Mouse (Mus musculus) mouse trophoblast stem cell (cell line): ENCODE data around the gene Acer1.

Source experiments
- in situ Hi-C, 2 experiments: fragments of 300-500 bp; cut with MseI, MboI; formaldehyde crosslinking; loops; 2 replicates in 1 of 2; 3 replicates in 1 of 2; pipeline ENCODE4 v1.15.1; 2025

Gene Acer1

GRCm38 (mm10) chr17:56982013-56982412 lies at the start of gene Acer1:
TSS of gene Acer1 (minus strand) at chr17:56982126.
- in situ Hi-C loops, result no loop called here

GRCm38 (mm10) chr17:57030931-57031660 lies 49.2 kb upstream of the Acer1 start, which contains the start of gene Khsrp:
TSS of gene Khsrp (minus strand) at chr17:57031522.
- in situ Hi-C loops, result no loop called here

DNA sequence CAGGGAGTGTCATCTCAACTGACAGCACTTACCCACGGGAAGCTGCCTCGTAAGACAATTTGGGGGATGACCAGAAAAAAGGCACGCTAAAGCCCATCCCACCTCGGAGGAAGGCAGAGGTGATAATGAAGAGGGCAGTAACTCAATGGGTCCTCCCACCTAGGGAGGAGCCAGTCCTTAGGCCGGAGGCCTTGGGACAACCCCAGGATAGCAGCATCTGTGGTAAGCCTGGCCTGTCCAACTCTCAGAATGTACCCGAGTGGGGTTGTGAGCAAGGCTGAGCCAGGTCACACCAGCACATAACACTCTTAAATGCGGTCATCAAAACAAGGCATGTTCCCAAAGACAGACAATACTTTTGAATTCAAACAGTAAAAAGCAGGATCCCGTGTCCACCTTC lies 47.8 kb upstream of the Acer1 start:
- in situ Hi-C loops, result no loop called here

DNA sequence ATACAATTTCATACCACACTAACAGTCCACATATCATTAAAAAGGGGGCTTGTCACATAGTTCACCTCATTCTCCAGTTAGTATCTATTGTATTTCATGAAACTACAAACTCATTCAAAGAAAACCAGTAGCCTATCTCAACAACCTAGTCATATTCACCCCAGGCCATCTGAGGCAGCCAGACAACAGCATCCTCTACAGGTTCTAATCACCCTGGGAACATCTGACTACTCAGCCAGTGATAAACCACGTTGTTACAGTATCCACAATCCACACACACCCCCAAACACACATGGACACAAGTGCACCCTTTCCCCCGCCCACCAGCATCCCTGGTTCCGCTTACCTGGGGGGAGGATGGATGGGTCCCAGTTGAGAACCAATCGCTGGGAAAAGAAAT lies 45.5 kb upstream of the Acer1 start:
- in situ Hi-C loops, result no loop called here

DNA sequence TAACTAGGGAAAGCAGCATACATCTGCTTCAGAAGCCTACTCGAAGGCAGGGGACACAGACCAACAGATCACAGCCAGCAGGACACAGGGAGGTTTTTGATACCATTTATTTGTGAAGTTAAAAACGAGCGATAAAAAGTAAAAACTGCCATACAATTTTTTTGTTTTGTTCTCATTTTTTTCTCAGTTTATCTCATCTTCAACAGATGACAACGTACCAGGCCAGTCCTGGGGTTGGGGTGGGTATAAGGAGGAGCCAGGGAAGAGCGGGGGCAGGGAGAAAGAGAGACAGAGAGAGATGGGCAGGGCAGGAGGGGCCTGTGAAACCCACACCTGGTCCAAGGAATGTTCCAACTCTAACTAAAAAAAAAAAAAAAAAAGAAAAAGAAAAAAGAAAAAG lies 39.0 kb upstream of the Acer1 start:
- in situ Hi-C loops, result no loop called here

DNA sequence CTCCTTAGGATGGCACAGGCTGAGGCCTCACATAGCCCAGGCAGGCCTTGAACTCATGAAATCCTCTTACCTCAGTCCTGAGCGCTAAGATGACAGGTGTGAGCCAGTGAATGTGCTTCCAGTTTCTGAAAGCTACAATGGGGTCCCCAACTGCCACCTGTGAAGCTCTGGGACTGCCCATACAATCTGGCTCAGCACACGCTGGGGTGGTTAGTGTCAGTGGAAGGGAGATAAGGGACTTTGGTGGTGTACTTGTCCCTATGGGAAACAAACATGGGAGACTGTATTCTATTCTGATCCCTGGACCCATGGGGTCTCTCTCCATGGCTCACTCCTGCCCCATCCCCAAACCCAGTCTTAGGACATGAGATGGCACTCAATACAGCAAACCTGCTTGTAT lies 37.8 kb upstream of the Acer1 start:
- in situ Hi-C loops, result no loop called here

DNA sequence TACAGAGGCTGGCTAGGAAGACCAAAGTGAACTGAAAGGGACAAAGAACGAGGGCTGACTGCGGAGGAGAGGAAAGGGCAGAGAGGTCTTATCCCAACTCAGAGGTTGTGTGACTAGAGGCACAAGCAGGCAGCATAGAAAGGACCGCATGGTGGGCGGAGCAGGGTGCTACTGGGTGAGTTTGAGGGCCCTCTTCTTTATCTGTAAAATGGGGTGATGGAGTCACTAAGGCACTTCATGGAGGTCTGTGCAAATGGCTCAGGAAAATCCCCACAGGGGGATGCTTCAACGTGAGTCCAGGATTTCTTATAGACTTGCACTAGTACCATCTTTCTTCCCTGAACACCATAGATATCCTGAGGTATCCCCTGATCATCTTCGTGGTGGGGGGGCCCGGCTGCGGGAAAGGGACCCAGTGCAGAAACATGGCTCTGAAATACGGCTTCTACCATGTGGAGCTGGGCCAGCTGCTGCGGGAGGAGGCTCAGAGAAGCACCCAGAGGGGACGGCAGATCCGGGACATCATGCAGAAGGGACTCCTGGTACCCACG lies 30.4 kb upstream of the Acer1 start:
- in situ Hi-C loops, result no loop called here

- in situ Hi-C loops, result no loop called here
These were observed 29.6 kb upstream of the Acer1 start, which contains the start of the genes Gtf2f1 and Gm17949 for GRCm38 (mm10) chr17:57011236-57012141. TSS of gene Gtf2f1 (minus strand) at chr17:57011288. TSS of gene Gm17949 (plus strand) at chr17:57011469.

DNA sequence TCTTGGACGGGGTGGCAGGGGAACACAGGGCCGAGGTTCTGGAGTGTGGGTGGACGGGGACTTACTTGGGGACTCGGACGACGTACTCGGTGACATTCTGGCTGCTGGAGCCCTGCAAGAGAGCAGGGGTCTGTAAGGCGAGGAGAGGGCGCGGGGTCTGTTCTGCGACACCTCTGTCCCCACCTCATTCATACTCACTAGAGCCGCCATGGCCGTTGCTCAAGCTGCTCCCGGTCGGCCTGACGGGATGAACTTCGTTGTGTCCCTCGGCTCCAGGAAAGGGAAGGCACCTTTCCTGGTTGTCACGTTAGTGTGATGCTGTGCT lies 28.9 kb upstream of the Acer1 start:
- in situ Hi-C loops, result no loop called here

DNA sequence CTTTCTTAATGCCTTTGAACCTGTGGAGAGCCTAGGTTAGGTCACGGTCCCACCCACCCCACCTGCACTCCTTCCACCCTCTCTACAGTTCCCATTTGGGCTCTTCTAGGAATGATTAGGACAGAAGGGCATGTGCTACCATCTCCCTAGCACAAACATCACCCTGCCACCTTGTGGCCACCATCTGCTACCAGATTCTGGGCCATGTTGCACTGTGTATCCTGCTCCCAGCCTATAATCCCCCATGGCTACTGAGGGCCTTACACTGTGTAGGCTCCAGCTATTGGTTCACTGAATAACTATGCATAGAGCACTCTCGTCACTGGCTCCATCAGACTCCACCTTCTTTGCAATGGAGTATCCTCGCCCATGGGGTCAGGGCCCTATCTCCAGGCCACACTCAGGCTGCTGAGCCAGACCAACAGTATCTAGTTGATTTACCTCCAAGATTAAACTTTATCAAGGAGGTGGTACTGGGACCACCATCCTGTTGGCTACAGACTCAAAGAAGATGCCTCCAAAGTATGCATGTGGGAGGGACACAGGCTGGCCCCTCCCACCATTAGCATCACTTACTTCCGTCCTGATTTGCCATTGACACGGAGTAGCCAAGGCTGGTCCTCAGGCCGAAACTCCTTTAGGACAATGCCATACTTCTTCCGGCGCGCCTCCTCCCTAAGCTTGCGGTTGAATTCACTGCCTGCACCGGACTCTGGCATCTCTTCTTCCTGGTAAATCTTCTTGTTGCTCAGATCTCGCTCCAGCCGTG lies 25.4 kb upstream of the Acer1 start:
- in situ Hi-C loops, result no loop called here

- in situ Hi-C loops, result no loop called here
These were observed 22.1 kb upstream of the Acer1 start for GRCm38 (mm10) chr17:57003994-57004393.

GRCm38 (mm10) chr17:57001228-57001627 lies 19.3 kb upstream of the Acer1 start:
- in situ Hi-C loops, result no loop called here

DNA sequence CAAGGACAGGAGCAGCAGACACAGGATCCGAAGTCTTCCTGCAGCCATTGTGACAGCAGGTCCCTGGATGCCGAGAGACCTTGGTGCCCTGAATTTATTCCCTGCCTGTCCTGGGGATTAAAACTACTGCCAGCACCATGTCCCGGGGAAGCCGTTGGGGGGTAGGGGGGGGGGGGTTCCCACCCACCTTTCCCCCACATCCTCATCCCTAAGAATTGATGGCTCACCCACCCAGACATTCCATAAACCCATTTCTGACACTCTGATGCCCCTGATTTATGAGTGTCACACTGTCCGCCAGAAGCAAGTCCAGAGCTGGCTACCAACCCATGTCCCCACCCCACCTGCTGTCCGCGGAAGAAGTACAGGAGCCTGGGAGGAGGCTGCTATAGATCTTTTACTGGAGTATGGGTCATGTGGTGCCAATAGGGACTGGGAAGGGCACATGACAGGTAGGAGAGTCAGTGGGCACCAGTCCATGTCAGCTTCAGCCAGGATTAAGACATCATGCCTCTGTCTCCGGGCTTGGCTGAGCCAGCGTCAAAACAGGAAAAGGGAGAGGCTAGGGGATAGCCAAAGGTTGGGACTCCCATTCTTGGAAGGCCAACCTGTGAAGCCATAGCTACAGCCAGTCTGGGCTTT lies 18.2 kb upstream of the Acer1 start, which contains the start of gene Pspn:
TSS of gene Pspn (minus strand) at position 51 of the 642 bp plus-strand sequence.
- in situ Hi-C loops, result no loop called here

DNA sequence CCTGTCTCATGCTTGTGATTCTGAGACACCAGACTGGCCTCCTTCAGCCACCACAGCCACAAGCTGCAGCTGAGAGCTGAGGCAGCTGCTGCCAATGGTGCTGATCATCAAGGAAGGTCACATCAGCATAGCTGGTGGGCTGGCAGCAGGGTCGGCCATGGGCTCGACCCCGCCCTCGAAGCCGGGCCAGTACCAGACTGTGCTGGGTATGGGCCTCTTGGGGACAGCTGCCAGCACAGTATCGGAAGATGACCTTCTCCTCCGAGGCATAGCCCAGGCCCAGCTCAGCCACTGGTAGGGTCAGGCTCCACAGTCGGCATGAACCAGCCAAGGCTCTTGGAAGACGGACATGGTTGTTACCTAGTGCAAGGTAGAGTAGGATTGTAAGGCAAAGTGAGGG lies 17.5 kb upstream of the Acer1 start:
- in situ Hi-C loops, result no loop called here

- in situ Hi-C loops, result no loop called here
These were observed 15.2 kb upstream of the Acer1 start, which contains the start of gene Alkbh7 for GRCm38 (mm10) chr17:56997029-56997667. TSS of gene Alkbh7 (plus strand) at chr17:56997339.

DNA sequence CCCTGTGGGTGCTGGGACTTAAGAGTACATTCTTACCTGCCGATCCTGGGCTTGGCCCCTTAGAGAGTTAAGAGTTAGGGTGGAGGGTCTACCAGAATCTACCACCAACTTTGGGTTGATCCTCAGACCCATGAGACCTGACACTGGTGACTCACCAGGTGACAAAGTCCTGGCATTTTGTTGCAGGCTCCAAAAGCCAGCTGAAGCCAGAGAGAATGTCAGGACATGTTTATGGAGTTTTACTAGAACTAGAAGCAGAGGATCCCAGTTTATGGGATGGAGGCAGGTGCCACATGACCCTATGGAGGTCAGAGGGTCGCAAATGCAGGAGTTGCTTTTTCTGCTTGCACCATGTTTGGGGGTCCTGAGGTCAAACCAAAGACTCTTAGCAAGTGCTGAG lies 14.6 kb upstream of the Acer1 start:
- in situ Hi-C loops, result no loop called here

DNA sequence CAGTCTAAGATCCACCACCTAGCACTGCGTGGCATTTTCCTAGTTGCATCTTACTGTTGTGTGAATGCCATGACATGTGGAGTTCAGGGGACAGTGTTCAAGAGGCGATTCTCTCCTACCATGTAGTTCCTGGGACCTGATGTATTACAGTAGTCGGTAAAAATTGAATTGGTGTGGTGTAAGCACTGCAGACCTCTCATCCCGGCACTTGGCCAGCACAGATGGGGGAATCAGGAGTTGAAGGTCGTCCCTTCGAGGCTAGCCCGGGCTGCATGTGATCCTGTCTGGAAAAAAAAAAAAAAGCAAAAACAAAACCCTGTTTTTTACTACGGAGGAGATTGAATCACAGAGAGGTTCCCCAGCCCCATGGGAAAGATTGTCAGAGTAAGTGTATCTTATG lies 13.1 kb upstream of the Acer1 start:
- in situ Hi-C loops, result no loop called here

GRCm38 (mm10) chr17:56990966-56991365 lies 9.0 kb upstream of the Acer1 start:
- in situ Hi-C loops, result no loop called here

GRCm38 (mm10) chr17:56990115-56990746 lies 8.3 kb upstream of the Acer1 start, which contains the start of gene Clpp:
TSS of gene Clpp (plus strand) at chr17:56990305.
- in situ Hi-C loops, result no loop called here
